ENCODE assay signal across 8 mouse cellular contexts in genomic region chr10:115250235-115251087, GRCm38 (mm10). TPM values are rescaled to one million over a fixed set of nuclear protein-coding genes. Genes with fewer than 3 reads are reported as not detected.
A peak's percentile ranks its signal among the peaks of the same experiment; 100 is the strongest.
DNase-seq lines count a peak whose midpoint lies in the region; ATAC-seq and TF ChIP-seq lines count a peak whose summit lies in the region.

No protein-coding gene starts in this region.

- H3K9me3 ChIP-seq in heart, embryonic 11.5 days (replicated peaks; ENCODE audit: control insufficient read depth, low read length): no peaks in the 10 kb centered on the region
- no peaks in the 10 kb centered on the region for H3K9me3 ChIP-seq in forebrain, embryonic 12.5 days
- no peaks in the 10 kb centered on the region for H3K9me3 ChIP-seq in kidney, embryonic 15.5 days (replicated peaks)

- DNase-seq in heart, adult 8-10 months (ENCODE audit: low spot score): no peak
- no peak for DNase-seq in Patski (ENCODE audit: low read depth, low spot score)
- DNase-seq in yolk sac, embryonic 10.5 days (ENCODE audit: low spot score): peak; percentile 67
- DNase-seq in urinary bladder, postnatal 25 days (ENCODE audit: low spot score): no peak

- no peaks in the 10 kb centered on the region for H3K27me3 ChIP-seq in heart, embryonic 11.5 days (ENCODE audit: control insufficient read depth, insufficient read depth, low read length)
- H3K27me3 ChIP-seq in Patski: no peaks in the 10 kb centered on the region
- no peaks in the 10 kb centered on the region for H3K27me3 ChIP-seq in forebrain, embryonic 12.5 days
- no peaks in the 10 kb centered on the region for H3K27me3 ChIP-seq in kidney, embryonic 15.5 days

- peak overlapping the region; percentile 86 for H3K9ac ChIP-seq in heart, embryonic 11.5 days (ENCODE audit: low read depth, low read length)
- H3K9ac ChIP-seq in forebrain, embryonic 12.5 days: peak overlapping the region; percentile 85
- H3K9ac ChIP-seq in kidney, embryonic 15.5 days: peak overlapping the region; percentile 76

- H3K4me1 ChIP-seq in heart, embryonic 11.5 days (ENCODE audit: control insufficient read depth, insufficient read depth, low read length): peaks cover 11% of the 10 kb centered on the region; the same call in 1 of the 2 replicates
- H3K4me1 ChIP-seq in forebrain, embryonic 12.5 days: peaks cover 13% of the 10 kb centered on the region
- peaks cover 22% of the 10 kb centered on the region for H3K4me1 ChIP-seq in kidney, embryonic 15.5 days

- H3K36me3 ChIP-seq in heart, embryonic 11.5 days (ENCODE audit: control insufficient read depth, insufficient read depth, low read length): no peaks in the 10 kb centered on the region
- no peaks in the 10 kb centered on the region for H3K36me3 ChIP-seq in forebrain, embryonic 12.5 days (replicated peaks)
- H3K36me3 ChIP-seq in kidney, embryonic 15.5 days: no peaks in the 10 kb centered on the region

- no peak for TF ChIP-seq CTCF in Patski (IDR thresholded peaks at IDR 0.05)

- peak overlapping the region; percentile 82 for H3K4me3 ChIP-seq in heart, embryonic 11.5 days (ENCODE audit: low read depth, low read length)
- peak overlapping the region; percentile 94 for H3K4me3 ChIP-seq in forebrain, embryonic 12.5 days (replicated peaks)
- H3K4me3 ChIP-seq in kidney, embryonic 15.5 days (replicated peaks): peak overlapping the region; percentile 84

- H3K27ac ChIP-seq in heart, embryonic 11.5 days (ENCODE audit: low read depth, low read length): peak overlapping the region; percentile 29; the same call in 1 of the 2 replicates
- no peak overlapping the region for H3K27ac ChIP-seq in forebrain, embryonic 12.5 days
- H3K27ac ChIP-seq in kidney, embryonic 15.5 days: peak overlapping the region; percentile 61

- no peak for ATAC-seq in heart, embryonic 11.5 days (replicated peaks; ENCODE audit: insufficient number of reproducible peaks, low FRiP score, low TSS enrichment)
- ATAC-seq in Patski: peak; percentile 59
- ATAC-seq in forebrain, embryonic 12.5 days (ENCODE audit: low FRiP score): peak; percentile 37; the same call in 1 of the 2 replicates
- ATAC-seq in kidney, embryonic 15.5 days (replicated peaks; ENCODE audit: low FRiP score): no peak; the same call in 1 of the 2 replicates
- peak; percentile 29 for ATAC-seq in megakaryocyte-erythroid progenitor cell, adult 5-6 weeks (replicated peaks; ENCODE audit: low FRiP score, low TSS enrichment, poor library complexity, severe bottlenecking)

- peak overlapping the region; percentile 76 for H3K4me2 ChIP-seq in heart, embryonic 11.5 days
- peak overlapping the region; percentile 66 for H3K4me2 ChIP-seq in forebrain, embryonic 12.5 days
- peak overlapping the region; percentile 61 for H3K4me2 ChIP-seq in kidney, embryonic 15.5 days

- CTCF ChIA-PET in Patski (lab: Charles Lee): no interaction called here

- in situ Hi-C loops in Patski (cut with MboI; ENCODE audit: low pct_unique_long_range_greater_than_20kb): no loop called here

- POLR2A ChIA-PET in Patski (lab: Charles Lee): no interaction called here

- 21% methylated on average over 35 of the region's 38 CpGs for WGBS in heart, embryonic 11.5 days (ENCODE audit: insufficient replicate concordance)
- 34% methylated on average over 38 of the region's 38 CpGs for WGBS in forebrain, embryonic 12.5 days
- WGBS in kidney, embryonic 15.5 days: 30% methylated on average over 35 of the region's 38 CpGs

RNA-seq across cellular contexts. Expression of gene Tbc1d15, which starts 0.8 kb away (rescaled TPM):
- 38.0 and 41.1 TPM in 2 replicates for polyA plus RNA-seq in heart, embryonic 11.5 days (2014; fragmentation: Nextera tagmentation; extraction: Ambion mirVana)
- 10 to 100 TPM; 40.3 to 59.3 (median 47.3) TPM for total RNA-seq in heart, adult 8-10 months (2022)
- polyA plus RNA-seq in Patski (2021): 116 TPM
- 45.5 and 48.1 TPM in 2 replicates for polyA plus RNA-seq in forebrain, embryonic 12.5 days (2016; fragmentation: Nextera tagmentation; extraction: Ambion mirVana)
- 52.3 and 57.0 TPM in 2 replicates for polyA plus RNA-seq in kidney, embryonic 15.5 days (2015; fragmentation: Nextera tagmentation; extraction: Ambion mirVana)
- 28.3 and 35.6 TPM in 2 replicates for total RNA-seq in megakaryocyte-erythroid progenitor cell, adult 5-6 weeks (2014; fragmentation: Nextera tagmentation)
- 30.7 and 35.2 TPM in 2 replicates for total RNA-seq in megakaryocyte-erythroid progenitor cell, adult 5-6 weeks (2017)

Comparison
In these comparisons a context has a peak if more than half of its experiments do, and no peak if none do; other contexts are left out.
1. ATAC-seq: peak in Patski (single experiment), forebrain, embryonic 12.5 days (single experiment) and megakaryocyte-erythroid progenitor cell, adult 5-6 weeks (single experiment); none in heart, embryonic 11.5 days (single experiment) and kidney, embryonic 15.5 days (single experiment).
2. Peak in every context shown above with its lines, with median percentiles within 50 percentile points of each other: H3K4me2 ChIP-seq, H3K4me3 ChIP-seq and H3K9ac ChIP-seq.